Mouse (Mus musculus): ENCODE data around the gene Acat2. TPM values are rescaled to one million over a fixed set of nuclear protein-coding genes. Genes with fewer than 3 reads are reported as not detected.
A peak's percentile ranks its signal among the peaks of the same experiment; 100 is the strongest.
"Not testable (repeated sequence)": the region's sequence is repeated elsewhere in the genome, so short reads cannot be mapped to it uniquely, and the experiment has no call there.

Gene Acat2
- total RNA-seq, 2 experiments from 2014 or later: 23.3 to 26.6 TPM

DNA sequence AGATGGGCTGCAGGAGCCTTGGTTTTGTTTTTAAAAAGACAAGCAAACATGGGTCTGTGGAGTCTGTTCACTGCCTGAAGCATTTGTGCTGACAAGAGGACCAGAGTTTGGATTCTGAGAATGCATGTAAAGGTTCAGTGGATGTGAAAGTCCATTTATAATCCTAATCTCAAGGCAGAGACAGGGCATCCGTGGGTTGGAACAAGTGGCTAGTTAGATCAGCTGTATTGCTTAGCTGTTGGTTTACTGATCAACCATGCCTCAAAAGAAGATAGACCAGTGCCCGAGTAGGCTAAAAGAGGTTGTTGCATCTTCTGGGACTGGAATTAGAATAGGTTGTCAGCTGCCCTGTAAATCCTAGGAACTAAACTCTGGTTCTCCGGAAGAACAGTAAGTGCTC lies 2.9 kb upstream of the Acat2 start:
- DNase-seq (ENCODE audit: low spot score in 2 of 2): no peak

DNA sequence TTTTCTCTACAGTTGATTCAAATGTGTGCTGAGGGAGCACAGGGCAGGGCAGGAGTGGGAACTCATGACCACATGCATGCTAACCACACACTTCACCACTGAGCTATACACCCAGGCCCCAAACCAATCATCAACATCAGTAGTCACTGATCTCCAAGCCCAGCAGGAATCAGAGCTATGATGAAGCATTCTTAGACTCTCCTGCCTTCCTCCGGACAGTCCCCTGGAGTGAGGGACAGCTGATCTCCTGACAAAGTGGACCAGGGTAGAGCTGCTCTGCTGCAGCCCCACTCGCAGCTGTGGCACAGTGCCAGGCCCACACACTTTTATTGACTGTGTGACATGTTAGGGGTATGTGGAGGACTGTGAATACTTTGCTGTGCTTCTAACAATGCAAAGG lies 1.2 kb downstream of the Acat2 start:
- not testable (repeated sequence) for DNase-seq (ENCODE audit: low spot score in 2 of 2)

DNA sequence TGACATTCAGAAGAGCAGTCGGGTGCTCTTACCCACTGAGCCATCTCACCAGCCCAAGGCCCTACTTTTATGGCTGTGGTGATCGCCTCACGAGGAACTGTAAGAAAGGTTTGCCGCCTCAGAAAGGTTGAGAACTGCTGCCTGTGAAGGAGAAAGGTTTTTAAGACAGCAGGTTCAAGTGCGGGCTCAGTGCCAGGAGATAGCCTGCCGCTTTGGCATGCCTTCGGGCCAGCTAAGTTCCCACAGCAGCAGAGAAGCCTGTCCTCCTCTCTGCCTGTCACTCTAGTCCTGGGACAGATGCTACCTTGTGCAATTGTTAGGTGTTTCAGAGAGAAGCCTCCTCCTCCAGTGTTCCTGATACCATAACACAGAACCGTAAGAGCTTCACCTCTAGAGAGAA lies 3.9 kb downstream of the Acat2 start:
- no peak for DNase-seq (ENCODE audit: low spot score in 2 of 2)

DNA sequence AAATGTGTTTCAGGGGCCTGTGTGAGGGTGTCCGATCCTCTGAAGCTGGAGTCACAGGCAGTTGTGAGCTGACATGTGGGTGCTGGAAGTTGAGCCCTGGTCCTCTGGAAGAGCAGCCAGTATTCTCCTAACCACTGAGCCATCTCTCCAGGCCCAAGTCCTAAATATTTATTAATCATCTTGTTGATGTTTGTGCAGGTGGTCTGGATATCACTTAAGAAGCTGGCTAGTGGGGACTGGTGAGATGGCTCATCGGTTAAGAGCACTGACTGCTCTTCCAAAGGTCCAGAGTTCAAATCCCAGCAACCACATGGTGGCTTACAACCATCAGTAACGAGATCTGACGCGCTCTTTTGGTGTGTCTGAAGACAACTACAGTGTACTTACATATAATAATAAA lies 10.9 kb downstream of the Acat2 start:
- DNase-seq (ENCODE audit: low spot score in 2 of 2): no peak

DNA sequence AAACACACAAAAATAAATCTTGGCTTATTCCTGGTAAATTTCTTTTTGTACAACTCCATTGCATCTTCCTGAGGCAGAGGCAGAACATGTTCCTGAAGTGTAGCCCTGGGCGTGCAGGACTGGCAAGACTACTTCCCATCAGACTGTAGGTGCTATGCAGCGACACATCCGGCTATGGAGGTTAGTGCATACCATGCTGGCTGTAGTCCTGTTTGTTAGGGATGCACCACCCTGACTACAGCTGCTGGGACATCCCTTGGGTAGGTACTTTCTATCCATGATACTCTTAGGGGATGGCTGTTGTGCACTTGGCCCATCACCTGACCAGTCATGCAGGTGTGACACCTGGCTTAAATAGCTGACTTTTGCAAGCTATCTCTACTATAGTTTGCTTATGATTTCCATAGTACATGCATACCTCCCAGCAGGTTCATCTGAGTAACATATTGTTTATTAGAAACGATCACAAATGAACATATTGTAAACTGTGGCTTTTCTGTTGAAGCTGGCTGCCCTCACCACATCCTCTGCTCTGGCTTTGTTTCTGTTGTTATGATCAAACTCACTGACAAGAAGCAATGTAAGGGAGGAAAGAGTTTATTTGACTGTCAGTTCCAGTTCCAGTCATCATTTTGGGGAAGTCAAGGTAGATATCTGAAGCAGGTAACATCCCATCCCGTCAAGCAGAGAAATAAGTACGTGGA lies 17.9 kb downstream of the Acat2 start:
- no peak for DNase-seq (ENCODE audit: low spot score in 2 of 2)

DNA sequence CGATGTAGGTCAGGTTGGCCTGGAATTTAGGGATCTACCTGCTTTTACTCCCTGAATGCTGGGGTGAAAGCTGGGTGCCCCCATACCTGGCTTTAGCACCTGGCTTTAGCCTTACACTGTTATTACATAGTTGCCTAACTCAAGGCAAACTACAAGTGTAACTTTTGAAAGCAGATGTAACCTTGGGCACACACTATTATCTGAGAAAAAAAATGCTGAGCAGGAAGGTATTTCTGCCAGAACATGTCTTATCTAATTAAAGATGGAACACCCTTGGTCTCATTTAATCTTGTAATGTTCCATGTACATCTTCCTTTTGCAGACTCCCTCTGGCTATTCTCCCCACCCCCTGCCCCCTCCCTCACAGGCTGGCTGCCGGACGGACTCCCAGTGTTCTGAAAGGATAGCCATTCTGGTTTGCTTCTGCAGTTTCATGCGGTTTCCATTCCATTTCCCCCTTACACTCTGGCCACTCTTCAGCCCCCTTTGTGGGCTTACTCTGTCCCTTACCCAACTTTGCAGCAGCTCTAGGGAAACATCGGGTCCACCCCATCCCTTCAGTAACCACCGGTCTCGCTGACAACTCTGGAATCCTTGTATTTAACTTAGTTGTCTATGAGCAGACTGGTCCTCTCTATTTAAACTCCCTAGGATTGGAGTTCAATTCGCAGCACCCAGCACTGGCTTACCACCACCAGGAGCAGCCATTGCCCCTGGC lies 18.8 kb downstream of the Acat2 start:
- no peak for DNase-seq (ENCODE audit: low spot score in 2 of 2)

DNA sequence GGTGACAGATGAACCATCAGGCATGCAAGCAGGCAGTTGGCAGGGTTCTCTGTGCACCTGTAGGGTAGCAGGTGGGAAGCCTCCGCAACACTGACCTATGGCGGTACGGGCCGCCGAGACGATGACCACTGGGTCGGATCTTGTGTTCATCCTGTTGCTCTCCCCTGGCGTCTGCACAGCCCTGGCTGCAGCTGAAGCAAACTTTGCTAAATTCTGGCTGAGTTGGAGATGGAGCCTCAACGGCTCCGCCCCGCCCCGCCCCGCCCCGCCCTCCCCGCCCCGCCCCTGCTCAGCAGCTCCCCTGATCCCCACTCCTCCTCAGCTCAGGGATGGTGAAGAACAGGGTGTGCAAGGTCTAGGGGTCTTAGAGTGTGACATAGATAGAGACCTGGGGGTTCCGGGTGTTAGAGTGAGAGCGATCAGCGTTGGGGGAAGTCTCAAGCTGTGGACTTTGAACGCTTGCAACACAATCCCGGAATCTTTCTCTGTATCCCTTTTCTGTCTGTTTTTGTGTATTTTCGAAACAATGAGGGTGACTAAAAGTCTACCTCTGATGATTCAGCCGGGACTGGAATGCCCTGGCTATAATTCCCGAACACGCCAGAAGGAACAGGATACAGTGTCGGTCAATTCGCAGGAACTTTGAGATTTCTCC lies 20.3 kb downstream of the Acat2 start, which contains the start of gene Acat3:
Acat3 (minus strand) TSS at position 450 of the 655 bp plus-strand sequence.
- DNase-seq (ENCODE audit: low spot score in 2 of 2): no peak

DNA sequence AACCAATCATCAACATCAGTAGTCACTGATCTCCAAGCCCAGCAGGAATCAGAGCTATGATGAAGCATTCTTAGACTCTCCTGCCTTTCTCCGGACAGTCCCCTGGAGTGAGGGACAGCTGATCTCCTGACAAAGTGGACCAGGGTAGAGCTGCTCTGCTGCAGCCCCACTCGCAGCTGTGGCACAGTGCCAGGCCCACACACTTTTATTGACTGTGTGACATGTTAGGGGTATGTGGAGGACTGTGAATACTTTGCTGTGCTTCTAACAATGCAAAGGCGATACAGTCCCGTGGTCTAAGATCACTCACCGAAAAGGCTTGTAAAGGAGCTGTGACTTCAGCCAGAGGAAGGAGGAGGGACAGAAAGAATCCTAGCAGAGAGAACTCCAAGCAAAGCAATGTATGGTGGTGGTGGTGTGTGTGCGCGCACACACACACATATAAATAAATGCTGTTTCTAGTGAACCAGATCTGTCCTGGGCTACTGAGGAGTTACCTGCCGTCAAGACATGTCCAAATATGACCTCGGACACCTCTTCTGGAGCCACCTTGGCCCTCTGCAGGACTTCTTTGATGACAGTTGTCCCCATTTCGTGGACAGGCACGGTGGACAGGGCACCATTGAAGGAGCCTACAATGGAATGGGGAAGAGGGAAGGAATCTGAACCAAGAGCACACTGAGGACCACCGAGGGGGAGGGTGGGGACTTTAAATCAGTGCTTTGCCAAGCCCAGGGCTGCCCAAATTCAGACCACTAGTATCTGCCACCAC lies 21.0 kb downstream of the Acat2 start:
- not testable (repeated sequence) for DNase-seq (ENCODE audit: low spot score in 2 of 2)

DNA sequence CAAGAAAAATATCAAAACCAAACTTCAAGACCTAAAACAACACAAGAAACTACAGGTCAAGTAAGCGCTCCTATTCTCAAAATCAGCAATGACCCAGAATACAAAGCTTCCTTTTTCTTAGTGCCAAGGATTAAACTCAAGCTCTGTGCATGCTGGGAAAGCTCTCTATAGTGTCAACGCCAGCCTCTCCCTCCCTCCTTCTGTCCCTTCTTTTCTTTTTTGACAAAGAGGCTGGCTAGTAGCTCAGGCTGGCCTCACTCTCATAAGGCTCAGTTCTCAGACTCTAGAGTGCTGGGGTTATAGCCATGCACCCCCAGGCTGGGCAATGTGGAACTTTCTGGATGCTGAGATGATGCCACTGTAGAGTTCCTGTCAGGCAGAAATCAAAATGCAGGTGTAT lies 22.5 kb downstream of the Acat2 start:
- no peak for DNase-seq (ENCODE audit: low spot score in 2 of 2)

DNA sequence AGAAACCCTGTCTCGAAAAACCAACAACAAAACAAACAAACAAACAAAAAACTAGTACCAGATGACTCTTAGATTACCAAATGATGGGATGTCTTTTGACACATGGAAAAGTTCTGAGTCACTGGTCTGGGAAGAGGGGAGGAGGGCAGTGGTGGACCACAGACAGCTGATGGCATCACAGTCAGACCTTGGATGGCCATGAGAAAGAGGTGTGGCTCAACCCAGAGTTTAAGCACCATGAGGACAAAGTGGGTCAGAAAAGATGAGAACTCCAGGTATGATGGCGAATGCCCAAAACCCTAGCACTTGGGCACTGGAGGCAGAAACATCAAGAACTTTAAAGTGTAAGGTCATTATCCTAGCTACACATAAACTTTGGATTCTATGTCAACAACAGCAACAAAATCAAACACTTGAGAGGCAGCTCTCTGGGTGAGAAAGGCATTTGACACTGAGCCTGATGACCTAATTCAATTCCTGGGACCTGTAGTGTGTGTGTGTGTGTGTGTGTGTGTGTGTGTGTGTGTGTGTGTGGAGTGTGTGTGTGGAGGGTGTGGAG lies 23.1 kb downstream of the Acat2 start:
- no peak for DNase-seq (ENCODE audit: low spot score in 2 of 2)

DNA sequence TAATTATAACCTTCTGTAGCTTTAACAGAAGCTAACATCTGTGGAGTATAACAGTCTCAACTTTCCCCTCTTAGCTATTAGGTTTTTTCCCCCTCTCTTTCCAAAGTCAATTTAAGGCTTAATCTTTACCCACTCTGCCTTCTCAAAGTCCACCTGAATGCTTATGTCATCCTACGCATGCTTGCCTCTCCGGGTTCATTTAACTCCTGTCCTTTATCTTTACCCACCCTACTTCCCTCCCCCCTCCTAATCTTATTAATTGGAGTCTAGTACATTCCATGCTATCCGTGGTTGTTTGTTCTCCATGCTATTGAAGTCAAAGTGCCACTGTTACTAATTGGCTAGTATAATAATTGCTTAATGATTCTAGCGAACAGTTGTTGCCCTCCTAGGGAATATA lies 24.8 kb downstream of the Acat2 start:
- no peak for DNase-seq (ENCODE audit: low spot score in 2 of 2)

DNA sequence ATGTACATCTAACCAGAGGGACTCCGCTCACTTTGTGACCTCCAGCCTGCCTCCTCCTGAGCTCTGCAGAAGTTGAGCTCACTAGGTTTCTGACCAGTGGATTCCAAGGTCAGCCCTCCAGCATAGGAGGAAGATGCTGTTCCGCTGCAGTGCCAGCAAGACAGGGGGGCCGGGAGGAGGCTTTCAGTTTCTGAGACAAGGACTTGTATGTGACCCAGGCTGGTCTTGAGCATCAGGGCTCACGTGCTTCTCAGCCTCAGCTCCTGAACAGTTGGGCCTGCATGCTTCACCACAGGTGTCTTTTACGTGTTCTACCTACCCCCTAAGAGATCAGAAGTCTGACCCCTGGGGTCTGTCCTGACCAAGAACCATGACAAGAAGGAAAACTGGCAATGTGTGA lies 29.0 kb downstream of the Acat2 start:
- not testable (repeated sequence) for DNase-seq (ENCODE audit: low spot score in 2 of 2)

DNA sequence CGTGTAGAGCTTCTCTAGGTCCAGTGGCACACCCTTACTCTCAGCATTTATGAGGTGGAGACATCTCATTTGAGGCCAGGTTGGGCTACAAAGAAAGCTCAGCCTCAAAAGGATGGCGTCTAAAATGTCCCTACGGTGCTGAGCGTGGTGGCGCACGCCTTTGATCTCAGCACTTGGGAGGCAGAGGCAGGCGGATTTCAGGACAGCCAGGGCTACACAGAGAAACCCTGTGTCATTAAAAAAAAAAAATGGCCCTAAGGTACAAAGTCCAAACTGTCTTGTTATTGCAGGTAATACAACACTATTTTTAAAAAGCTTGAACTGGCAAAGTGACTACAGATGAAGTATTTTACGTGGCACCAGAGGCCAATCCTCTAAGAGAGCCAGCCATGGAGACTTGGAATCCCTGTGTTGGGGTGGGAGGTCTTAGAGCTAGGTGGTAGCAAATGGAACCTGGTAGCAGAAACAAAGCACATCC lies 34.8 kb downstream of the Acat2 start:
- no peak for DNase-seq (ENCODE audit: low spot score in 2 of 2)

DNA sequence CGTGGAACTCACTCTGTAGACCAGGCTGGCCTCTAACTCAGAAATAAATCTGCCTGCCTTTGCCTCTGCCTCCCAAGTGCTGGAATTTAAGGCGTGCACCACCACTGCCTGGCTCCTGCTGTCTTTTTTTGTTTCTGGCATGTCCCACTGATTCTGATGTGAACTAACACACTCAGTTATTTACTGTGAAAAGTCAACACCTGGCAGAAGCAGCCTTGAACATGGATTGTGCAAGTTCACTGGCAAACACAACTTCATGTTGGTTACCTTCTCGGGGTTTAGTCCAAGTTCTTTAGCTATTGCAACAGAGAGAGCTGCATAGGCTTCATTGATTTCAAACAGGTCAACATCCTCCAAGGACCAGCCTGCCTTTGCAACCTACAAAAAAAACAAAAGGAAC lies 35.5 kb downstream of the Acat2 start:
- DNase-seq (ENCODE audit: low spot score in 2 of 2): no peak

DNA sequence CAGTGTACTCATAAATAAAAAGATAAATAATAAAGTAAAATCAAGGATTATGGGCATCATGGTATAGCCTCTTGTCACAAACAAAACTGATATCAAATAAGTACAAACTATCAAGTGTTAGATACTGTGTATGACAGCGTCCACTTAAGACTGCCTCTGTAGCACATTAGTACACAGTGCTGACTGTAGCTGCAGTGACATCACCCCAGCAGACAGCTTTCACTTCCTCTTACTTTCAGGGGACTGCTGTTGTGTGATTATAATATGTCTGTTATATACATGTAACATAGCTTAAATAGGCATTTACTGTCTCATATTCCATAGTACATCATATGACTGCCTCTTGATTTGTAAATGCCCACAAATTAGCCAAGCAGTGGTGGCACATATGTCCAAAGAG lies 39.5 kb downstream of the Acat2 start:
- DNase-seq (ENCODE audit: low spot score in 2 of 2): no peak

DNA sequence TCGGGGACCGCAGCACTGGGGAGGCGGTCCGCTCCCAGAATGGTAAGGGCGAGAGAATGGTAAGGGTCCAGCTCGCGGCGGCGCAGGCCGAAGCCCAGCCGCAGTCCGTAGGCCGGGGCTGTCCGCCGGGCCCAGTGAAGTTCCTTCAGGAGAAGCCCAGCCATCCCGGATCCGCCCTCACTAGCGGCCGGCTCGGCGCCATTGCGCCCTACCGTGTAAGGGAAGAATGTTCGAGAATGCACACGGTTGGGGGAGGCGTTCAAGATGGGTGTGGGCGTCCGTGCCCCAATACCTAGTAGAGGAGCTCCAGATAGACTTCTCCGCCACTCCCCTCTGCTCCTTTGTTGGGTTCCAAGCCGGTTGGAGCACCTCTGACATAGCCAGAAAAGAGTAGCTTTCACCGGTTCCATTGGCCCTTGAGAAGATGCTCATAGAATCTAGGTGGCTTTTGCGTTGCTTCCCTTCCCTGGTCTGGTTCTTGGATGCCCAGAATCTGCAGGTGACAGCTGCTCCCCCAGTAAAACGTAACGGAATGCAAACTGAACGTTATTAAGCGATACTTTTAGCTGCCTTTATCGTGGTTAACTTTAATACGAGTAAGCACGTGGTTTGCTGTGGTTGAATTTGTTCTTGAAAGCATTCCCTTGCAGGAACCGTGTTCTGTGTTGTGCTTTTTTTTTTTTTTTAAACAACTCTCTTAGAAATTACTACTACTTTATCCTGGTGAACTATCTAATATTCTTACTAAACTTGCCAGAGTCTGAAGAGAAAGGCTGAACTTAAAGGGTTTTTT lies 43.8 kb downstream of the Acat2 start:
- peak in 1 of 2 experiments; percentile 40 for DNase-seq (ENCODE audit: low spot score in 2 of 2)

DNA sequence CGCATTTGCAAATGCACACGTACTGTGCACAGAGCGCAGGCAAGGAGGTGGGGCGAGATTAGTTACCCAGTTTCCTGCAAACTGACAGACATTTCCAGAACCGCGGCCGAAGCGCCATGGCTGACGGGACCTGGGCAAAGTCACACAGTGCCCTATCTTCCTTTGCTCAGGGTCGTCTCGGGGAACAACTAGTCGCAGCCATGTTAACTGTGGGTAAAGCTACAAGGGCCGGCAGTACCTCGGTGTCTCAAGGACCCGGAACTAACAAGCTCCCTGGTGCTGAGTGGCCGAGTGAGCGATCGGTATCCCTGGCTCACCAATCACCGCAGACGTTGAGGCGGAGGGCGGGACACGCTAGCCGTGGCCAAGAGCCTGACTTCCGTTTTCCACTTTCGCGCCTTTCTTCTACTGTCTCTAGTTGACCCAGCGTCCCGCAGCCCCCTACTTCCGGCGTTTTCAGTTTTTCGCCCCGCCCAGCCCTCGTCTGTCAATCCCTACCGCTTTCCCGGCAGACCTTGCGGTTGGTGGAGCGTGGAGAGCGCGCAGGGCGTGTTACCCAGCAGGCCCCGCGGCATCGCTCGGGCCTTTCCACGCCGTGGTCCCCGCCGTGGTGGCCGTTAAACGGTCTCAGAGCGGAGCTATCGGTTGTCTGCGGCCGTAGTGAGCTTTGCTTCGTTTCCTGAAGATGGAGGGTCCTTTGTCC lies 44.5 kb downstream of the Acat2 start, which contains the start of gene Mrpl18:
Mrpl18 (minus strand) TSS at position 465 of the 703 bp plus-strand sequence.
- peak; percentile 91 to 98 for DNase-seq (ENCODE audit: low spot score in 2 of 2)

DNA sequence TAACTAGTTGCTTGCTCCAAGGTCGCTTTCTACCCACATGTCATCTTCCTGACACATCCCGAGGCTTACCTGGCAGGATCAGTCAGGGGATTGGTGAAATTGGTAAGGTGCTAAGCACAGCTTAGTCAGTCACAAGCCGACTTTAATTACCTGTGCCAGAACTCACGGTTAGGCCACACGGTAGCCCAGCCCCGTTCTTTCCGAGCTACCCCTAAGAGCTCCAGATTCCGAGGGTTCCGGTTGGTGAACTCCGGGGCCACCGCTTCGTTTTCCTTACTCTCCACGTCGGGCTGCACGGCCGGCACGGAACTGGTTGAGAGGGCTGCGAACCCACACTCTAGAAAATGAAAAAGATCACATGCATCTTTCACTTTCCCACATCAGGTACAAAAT lies 45.1 kb downstream of the Acat2 start, which contains the start of gene Tcp1:
Tcp1 (plus strand) TSS at position 214 of the 393 bp plus-strand sequence.
- DNase-seq (ENCODE audit: low spot score in 2 of 2): no peak

DNA sequence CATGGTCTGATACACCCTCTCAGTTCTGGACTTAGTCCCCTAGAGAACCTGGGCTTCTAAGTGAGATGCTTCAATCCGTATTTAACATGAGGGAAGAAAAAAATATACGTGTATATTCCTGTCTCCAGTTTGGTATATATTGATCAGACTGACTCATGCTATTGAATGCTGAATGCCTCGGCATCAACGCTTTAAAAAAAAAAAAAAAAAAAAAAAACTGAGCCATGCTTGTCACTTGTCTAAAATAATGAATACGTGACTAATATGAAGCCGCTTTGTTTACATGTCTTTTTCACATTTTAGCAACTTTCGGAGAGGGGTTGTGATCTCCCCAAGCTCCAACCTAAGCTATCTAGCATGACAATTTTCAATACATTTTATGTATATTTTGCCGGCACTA lies 50.2 kb downstream of the Acat2 start:
- DNase-seq (ENCODE audit: low spot score in 2 of 2): no peak

Measured in gastrocnemius, postnatal 4 days (tissue).